Mouse (Mus musculus): ENCODE measurements around the gene Ppp1r13b. TPM values are rescaled to one million over a fixed set of nuclear protein-coding genes. Genes with fewer than 3 reads are reported as not detected.

The Ppp1r13b gene
- polyA plus RNA-seq, 1 experiment from 2014 or later = 15.5 TPM

- no peaks in the 10 kb centered on the region for H3K27me3 ChIP-seq (ENCODE audit: control insufficient read depth, insufficient read depth, low read length)
- no peaks in the 10 kb centered on the region for H3K9me3 ChIP-seq (ENCODE audit: control insufficient read depth, low read length)
- H3K4me2 ChIP-seq (ENCODE audit: low read length) = peak overlapping the region; percentile 91
- H3K27ac ChIP-seq (replicated peaks in 1 of 2; ENCODE audit: control insufficient read depth in 1 of 2, insufficient read depth in 1 of 2, low read depth in 2 of 2, low read length in 2 of 2) = no peak overlapping the region
- no peaks in the 10 kb centered on the region for H3K36me3 ChIP-seq (ENCODE audit: control insufficient read depth, insufficient read depth, low read length)
- H3K4me1 ChIP-seq (ENCODE audit: control insufficient read depth in 2 of 2, insufficient read depth in 2 of 2, low read length in 2 of 2) = peaks cover 7 to 14% of the 10 kb centered on the region in 2 experiments
- H3K9ac ChIP-seq (ENCODE audit: low read length) = peak overlapping the region; percentile 92
- ATAC-seq (ENCODE audit: insufficient number of reproducible peaks, insufficient read depth, low FRiP score, low read depth) = no peak
- WGBS = 41% methylated on average over 5 of the region's 5 CpGs
- H3K4me3 ChIP-seq (ENCODE audit: control insufficient read depth in 1 of 2, insufficient read depth in 1 of 2, low read depth in 1 of 2, low read length in 2 of 2) = peak overlapping the region in 1 of 2 experiments; percentile 78; a peak in 2 of 4 replicates
Observed at GRCm38 (mm10) chr12:111906309-111906875, 1.5 kb downstream of the Ppp1r13b start.

GRCm38 (mm10) chr12:111902488-111902887 is 5.4 kb downstream of the Ppp1r13b start:
- Histone ChIP-seq H3K4me3 (ENCODE audit: control insufficient read depth in 1 of 2, insufficient read depth in 1 of 2, low read depth in 1 of 2, low read length in 2 of 2) (no peak overlapping the region), H3K27me3 (ENCODE audit: control insufficient read depth, insufficient read depth, low read length) (no peaks in the 10 kb centered on the region), H3K9me3 (ENCODE audit: control insufficient read depth, low read length) (no peaks in the 10 kb centered on the region), H3K9ac (ENCODE audit: low read length) (no peak overlapping the region), H3K4me2 (ENCODE audit: low read length) (no peak overlapping the region), H3K36me3 (ENCODE audit: control insufficient read depth, insufficient read depth, low read length) (no peaks in the 10 kb centered on the region), H3K27ac (replicated peaks in 1 of 2; ENCODE audit: control insufficient read depth in 1 of 2, insufficient read depth in 1 of 2, low read depth in 2 of 2, low read length in 2 of 2) (no peak overlapping the region), H3K4me1 (ENCODE audit: control insufficient read depth in 2 of 2, insufficient read depth in 2 of 2, low read length in 2 of 2) (peaks cover 8 to 30% of the 10 kb centered on the region in 2 experiments)
- WGBS = 77% methylated on average over 7 of the region's 7 CpGs
- ATAC-seq (ENCODE audit: insufficient number of reproducible peaks, insufficient read depth, low FRiP score, low read depth) = no peak

- no peaks in the 10 kb centered on the region for H3K27me3 ChIP-seq (ENCODE audit: control insufficient read depth, insufficient read depth, low read length)
- no peaks in the 10 kb centered on the region for H3K9me3 ChIP-seq (ENCODE audit: control insufficient read depth, low read length)
- H3K4me2 ChIP-seq (ENCODE audit: low read length) = no peak overlapping the region
- peak overlapping the region; percentile 10 to 20; a peak in 2 of 4 replicates for H3K27ac ChIP-seq (replicated peaks in 1 of 2; ENCODE audit: control insufficient read depth in 1 of 2, insufficient read depth in 1 of 2, low read depth in 2 of 2, low read length in 2 of 2)
- peaks cover 15 to 36% of the 10 kb centered on the region in 2 experiments for H3K4me1 ChIP-seq (ENCODE audit: control insufficient read depth in 2 of 2, insufficient read depth in 2 of 2, low read length in 2 of 2)
- no peak overlapping the region for H3K9ac ChIP-seq (ENCODE audit: low read length)
- no peak for ATAC-seq (ENCODE audit: insufficient number of reproducible peaks, insufficient read depth, low FRiP score, low read depth)
- H3K36me3 ChIP-seq (ENCODE audit: control insufficient read depth, insufficient read depth, low read length) = no peaks in the 10 kb centered on the region
- 58% methylated on average over 12 of the region's 12 CpGs for WGBS
- no peak overlapping the region for H3K4me3 ChIP-seq (ENCODE audit: control insufficient read depth in 1 of 2, insufficient read depth in 1 of 2, low read depth in 1 of 2, low read length in 2 of 2)
Observed at GRCm38 (mm10) chr12:111901105-111901875, 6.6 kb downstream of the Ppp1r13b start.

GRCm38 (mm10) chr12:111899646-111900045 is 8.3 kb downstream of the Ppp1r13b start:
- 76% methylated on average over 5 of the region's 5 CpGs for WGBS
- Histone ChIP-seq H3K27me3 (ENCODE audit: control insufficient read depth, insufficient read depth, low read length) (no peaks in the 10 kb centered on the region), H3K9me3 (ENCODE audit: control insufficient read depth, low read length) (no peaks in the 10 kb centered on the region), H3K4me1 (ENCODE audit: control insufficient read depth in 2 of 2, insufficient read depth in 2 of 2, low read length in 2 of 2) (peaks cover 17 to 42% of the 10 kb centered on the region in 2 experiments), H3K36me3 (ENCODE audit: control insufficient read depth, insufficient read depth, low read length) (no peaks in the 10 kb centered on the region), H3K4me3 (ENCODE audit: control insufficient read depth in 1 of 2, insufficient read depth in 1 of 2, low read depth in 1 of 2, low read length in 2 of 2) (no peak overlapping the region), H3K4me2 (ENCODE audit: low read length) (no peak overlapping the region), H3K9ac (ENCODE audit: low read length) (no peak overlapping the region), H3K27ac (replicated peaks in 1 of 2; ENCODE audit: control insufficient read depth in 1 of 2, insufficient read depth in 1 of 2, low read depth in 2 of 2, low read length in 2 of 2) (no peak overlapping the region)
- ATAC-seq (ENCODE audit: insufficient number of reproducible peaks, insufficient read depth, low FRiP score, low read depth) = no peak

GRCm38 (mm10) chr12:111898686-111899085 is 9.2 kb downstream of the Ppp1r13b start:
- Histone ChIP-seq H3K9me3 (ENCODE audit: control insufficient read depth, low read length) (no peaks in the 10 kb centered on the region), H3K27me3 (ENCODE audit: control insufficient read depth, insufficient read depth, low read length) (no peaks in the 10 kb centered on the region), H3K27ac (replicated peaks in 1 of 2; ENCODE audit: control insufficient read depth in 1 of 2, insufficient read depth in 1 of 2, low read depth in 2 of 2, low read length in 2 of 2) (no peak overlapping the region), H3K4me3 (ENCODE audit: control insufficient read depth in 1 of 2, insufficient read depth in 1 of 2, low read depth in 1 of 2, low read length in 2 of 2) (no peak overlapping the region), H3K9ac (ENCODE audit: low read length) (no peak overlapping the region; the same call in 1 of the 2 replicates), H3K4me2 (ENCODE audit: low read length) (no peak overlapping the region), H3K36me3 (ENCODE audit: control insufficient read depth, insufficient read depth, low read length) (no peaks in the 10 kb centered on the region), H3K4me1 (ENCODE audit: control insufficient read depth in 2 of 2, insufficient read depth in 2 of 2, low read length in 2 of 2) (peaks cover 22 to 49% of the 10 kb centered on the region in 2 experiments)
- no peak for ATAC-seq (ENCODE audit: insufficient number of reproducible peaks, insufficient read depth, low FRiP score, low read depth)
- WGBS = 53% methylated on average over 9 of the region's 9 CpGs

- H3K36me3 ChIP-seq (ENCODE audit: control insufficient read depth, insufficient read depth, low read length) = no peaks in the 10 kb centered on the region
- peak; percentile 81 for ATAC-seq (ENCODE audit: insufficient number of reproducible peaks, insufficient read depth, low FRiP score, low read depth)
- H3K4me1 ChIP-seq (ENCODE audit: control insufficient read depth in 2 of 2, insufficient read depth in 2 of 2, low read length in 2 of 2) = peaks cover 33 to 59% of the 10 kb centered on the region in 2 experiments
- H3K9ac ChIP-seq (ENCODE audit: low read length) = peak overlapping the region; percentile 22; the same call in 1 of the 2 replicates
- 13% methylated on average over 7 of the region's 7 CpGs for WGBS
- H3K9me3 ChIP-seq (ENCODE audit: control insufficient read depth, low read length) = no peaks in the 10 kb centered on the region
- no peak overlapping the region for H3K4me3 ChIP-seq (ENCODE audit: control insufficient read depth in 1 of 2, insufficient read depth in 1 of 2, low read depth in 1 of 2, low read length in 2 of 2)
- H3K27me3 ChIP-seq (ENCODE audit: control insufficient read depth, insufficient read depth, low read length) = no peaks in the 10 kb centered on the region
- H3K4me2 ChIP-seq (ENCODE audit: low read length) = peak overlapping the region; percentile 34
- peak overlapping the region; percentile 14 to 80 for H3K27ac ChIP-seq (replicated peaks in 1 of 2; ENCODE audit: control insufficient read depth in 1 of 2, insufficient read depth in 1 of 2, low read depth in 2 of 2, low read length in 2 of 2)
Observed at GRCm38 (mm10) chr12:111896908-111897661, 10.8 kb downstream of the Ppp1r13b start.

GRCm38 (mm10) chr12:111894082-111894481 is 13.8 kb downstream of the Ppp1r13b start:
- Histone ChIP-seq H3K9ac (ENCODE audit: low read length) (0 out of 2 replicates have a peak overlapping the region, but pooled peaks have one; percentile 30), H3K9me3 (ENCODE audit: control insufficient read depth, low read length) (no peaks in the 10 kb centered on the region), H3K4me1 (ENCODE audit: control insufficient read depth in 2 of 2, insufficient read depth in 2 of 2, low read length in 2 of 2) (peaks cover 31 to 47% of the 10 kb centered on the region in 2 experiments), H3K36me3 (ENCODE audit: control insufficient read depth, insufficient read depth, low read length) (no peaks in the 10 kb centered on the region), H3K4me2 (ENCODE audit: low read length) (no peak overlapping the region; the same call in 1 of the 2 replicates), H3K27ac (replicated peaks in 1 of 2; ENCODE audit: control insufficient read depth in 1 of 2, insufficient read depth in 1 of 2, low read depth in 2 of 2, low read length in 2 of 2) (peak overlapping the region; percentile 54 to 75), H3K4me3 (ENCODE audit: control insufficient read depth in 1 of 2, insufficient read depth in 1 of 2, low read depth in 1 of 2, low read length in 2 of 2) (no peak overlapping the region), H3K27me3 (ENCODE audit: control insufficient read depth, insufficient read depth, low read length) (no peaks in the 10 kb centered on the region)
- WGBS = 14% methylated on average over 1 of the region's 1 CpGs
- peak; percentile 37; the same call in 1 of the 2 replicates for ATAC-seq (ENCODE audit: insufficient number of reproducible peaks, insufficient read depth, low FRiP score, low read depth)

All from heart, embryonic 14.5 days (tissue).